Mouse (Mus musculus) lung, adult 2 months (tissue): ENCODE measurements at regions not wholly inside any gene's neighbourhood (a gene's known extent, or its start where the extent isn't known, plus 50 kb on each side); places are given as distances from the start of the nearest gene placed in this dataset.

Source experiments
- DNase-seq: peaks from one replicate; pipeline ENCODE4 v3.0.0; 2022
- H3K4me1 ChIP-seq: fragments of 200-500 bp; 2 replicates; pipeline ENCODE4 v1.6.1; 2011; ENCODE audit warnings: low read length; ENCODE audit not compliant: control insufficient read depth, insufficient read depth
- H3K4me3 ChIP-seq: fragments of 200-500 bp; replicated peaks from 2 replicates; pipeline ENCODE3; 2011; ENCODE audit warnings: low read depth, mild to moderate bottlenecking, control low read depth, low read length; ENCODE audit errors: extremely low read depth
- CTCF ChIP-seq: fragments of 200-500 bp; IDR thresholded peaks from 2 replicates; pipeline ENCODE4 v1.5.1; 2011; ENCODE audit warnings: mild to moderate bottlenecking, low read length, control low read depth; ENCODE audit not compliant: insufficient read depth
- POLR2A ChIP-seq: fragments of 200-500 bp; IDR thresholded peaks from 2 replicates; pipeline ENCODE4 v1.6.1; 2011; ENCODE audit warnings: low read depth, mild to moderate bottlenecking, control low read depth, low read length, borderline replicate concordance; ENCODE audit errors: extremely low read depth
- WGBS: fragments of 180-500 bp; shearing (Covaris S2); methylation state at CpG from one replicate; pipeline ENCODE4 v1.1.7; 2018; 5-methylcytosine and 5-hydroxymethylcytosine counted together

GRCm38 (mm10) chr8:34398914-34399813 is 287.6 kb upstream of the Gm10131 start:
- 82% methylated on average over 14 of the region's 14 CpGs for WGBS
- no peak overlapping the region for H3K4me3 ChIP-seq
- no peak for DNase-seq
- TF ChIP-seq CTCF: no peak
- TF ChIP-seq POLR2A: no peak
- no peaks in the 10 kb centered on the region for H3K4me1 ChIP-seq

GRCm38 (mm10) chr8:34397583-34398411 is 286.3 kb upstream of the Gm10131 start:
- 30% methylated on average over 23 of the region's 23 CpGs for WGBS
- peak; percentile 11 for DNase-seq
- no peak for TF ChIP-seq CTCF
- no peak for TF ChIP-seq POLR2A
- Histone ChIP-seq H3K4me1 (no peaks in the 10 kb centered on the region), H3K4me3 (no peak overlapping the region)

GRCm38 (mm10) chr8:34397225-34397582 is 285.7 kb upstream of the Gm10131 start:
- no peak overlapping the region for H3K4me3 ChIP-seq
- TF ChIP-seq CTCF (no peak), POLR2A (no peak)
- 45% methylated on average over 4 of the region's 4 CpGs for WGBS
- no peak for DNase-seq
- H3K4me1 ChIP-seq: no peaks in the 10 kb centered on the region

- WGBS: 80% methylated on average over 15 of the region's 15 CpGs
- TF ChIP-seq CTCF: no peak
- TF ChIP-seq POLR2A: no peak
- DNase-seq: no peak
- Histone ChIP-seq H3K4me1 (no peaks in the 10 kb centered on the region), H3K4me3 (no peak overlapping the region)
Observed at GRCm38 (mm10) chr8:34392981-34393828, 281.7 kb upstream of the Gm10131 start.

- TF ChIP-seq POLR2A: no peak
- no peak for DNase-seq
- H3K4me1 ChIP-seq: no peaks in the 10 kb centered on the region
- WGBS: 57% methylated on average over 14 of the region's 14 CpGs
- H3K4me3 ChIP-seq: no peak overlapping the region
Observed at GRCm38 (mm10) chr8:34392208-34392980, 280.9 kb upstream of the Gm10131 start.

GRCm38 (mm10) chr8:34385806-34386439 is 274.4 kb upstream of the Gm10131 start:
- TF ChIP-seq CTCF: no peak
- no peak for TF ChIP-seq POLR2A
- DNase-seq: no peak
- WGBS: 74% methylated on average over 10 of the region's 10 CpGs
- Histone ChIP-seq H3K4me1 (no peaks in the 10 kb centered on the region), H3K4me3 (no peak overlapping the region)

GRCm38 (mm10) chr8:34380615-34381014 is 269.1 kb upstream of the Gm10131 start:
- 74% methylated on average over 19 of the region's 19 CpGs for WGBS

GRCm38 (mm10) chr8:34377154-34377553 is 265.6 kb upstream of the Gm10131 start:
- DNase-seq: no peak
- WGBS: 48% methylated on average over 3 of the region's 3 CpGs
- Histone ChIP-seq H3K4me3 (no peak overlapping the region), H3K4me1 (no peaks in the 10 kb centered on the region)
- TF ChIP-seq POLR2A (no peak), CTCF (no peak)

More at GRCm38 (mm10) chr8:34380615-34381014, 269.1 kb upstream of the Gm10131 start:
- Histone ChIP-seq H3K4me3 (no peak overlapping the region), H3K4me1 (no peaks in the 10 kb centered on the region)
- TF ChIP-seq POLR2A: no peak
- TF ChIP-seq CTCF: no peak
- DNase-seq: no peak
